Mouse (Mus musculus) megakaryocyte, embryonic 14.5 days (primary cell): ENCODE data around the gene Trim29. TPM values are rescaled to one million over a fixed set of nuclear protein-coding genes. Genes with fewer than 3 reads are reported as not detected.
A peak's percentile ranks its signal among the peaks of the same experiment; 100 is the strongest.

Experiments used
- H3K27me3 ChIP-seq: replicated peaks from 2 replicates; pipeline ENCODE3; 2012; ENCODE audit warnings: inconsistent platforms
- H3K36me3 ChIP-seq: replicated peaks from 2 replicates; pipeline ENCODE3; 2012; ENCODE audit warnings: low read length, inconsistent platforms, mixed read lengths
- H3K4me1 ChIP-seq: 2 replicates; pipeline ENCODE4 v1.6.1; 2012; ENCODE audit warnings: inconsistent platforms
- H3K4me3 ChIP-seq: replicated peaks from 2 replicates; pipeline ENCODE3; 2012; ENCODE audit warnings: moderate library complexity, mild to moderate bottlenecking, inconsistent platforms
- H3K9me3 ChIP-seq: 2 replicates; pipeline ENCODE4 v1.6.1; 2012; ENCODE audit warnings: inconsistent platforms
- FLI1 ChIP-seq: IDR thresholded peaks from 2 replicates; pipeline ENCODE4 v1.6.1; 2012; ENCODE audit warnings: low read length, inconsistent platforms, mixed read lengths
- GATA1 ChIP-seq: IDR thresholded peaks from 3 replicates; pipeline ENCODE4 v1.6.1; 2012; ENCODE audit warnings: mixed read lengths, low read length, inconsistent platforms, borderline replicate concordance
- polyA plus RNA-seq: library from polyadenylated mRNA; stranded (reverse); fragments of >175 nt; gene quantifications from 2 replicates; pipeline ENCODE4 v1.2.3, GENCODE M21; 2012; ENCODE audit warnings: low replicate concordance; ENCODE audit not compliant: insufficient read depth

The Trim29 gene
- polyA plus RNA-seq, 1 experiment, result 0.18 TPM

DNA sequence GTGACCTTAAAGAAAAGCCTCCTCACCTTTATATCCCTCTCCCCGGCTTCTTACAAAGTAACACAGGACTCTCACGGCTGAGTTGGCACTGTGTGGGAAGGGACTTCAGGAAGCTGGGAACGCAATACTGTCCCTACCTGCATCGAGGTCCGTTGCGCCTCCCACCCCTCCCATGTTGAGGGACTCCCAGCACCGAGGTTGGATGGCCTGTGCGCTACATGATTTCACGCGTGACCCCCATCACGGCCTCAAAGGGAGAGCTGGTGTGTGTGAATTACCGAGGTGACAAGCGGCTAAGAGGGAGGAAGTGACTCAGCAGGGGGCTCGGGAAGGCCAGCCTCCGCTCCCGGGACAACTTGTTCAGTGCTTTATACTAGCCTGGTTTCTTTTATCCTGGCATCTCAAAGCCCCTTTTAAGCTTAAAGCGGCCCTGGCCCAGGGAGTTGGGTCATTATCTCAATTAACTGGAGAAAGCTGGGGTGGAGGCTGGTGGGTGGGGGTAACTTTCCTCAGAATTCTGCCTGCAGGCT is 39.9 kb upstream of the Trim29 start:
- H3K4me3 ChIP-seq, result peak overlapping the region; percentile 87
- H3K27me3 ChIP-seq, result peaks cover 65% of the 10 kb centered on the region
- no peaks in the 10 kb centered on the region for H3K36me3 ChIP-seq
- H3K9me3 ChIP-seq, result no peaks in the 10 kb centered on the region
- peaks cover 11% of the 10 kb centered on the region for H3K4me1 ChIP-seq
- no peak for TF ChIP-seq FLI1
- TF ChIP-seq GATA1, result no peak

DNA sequence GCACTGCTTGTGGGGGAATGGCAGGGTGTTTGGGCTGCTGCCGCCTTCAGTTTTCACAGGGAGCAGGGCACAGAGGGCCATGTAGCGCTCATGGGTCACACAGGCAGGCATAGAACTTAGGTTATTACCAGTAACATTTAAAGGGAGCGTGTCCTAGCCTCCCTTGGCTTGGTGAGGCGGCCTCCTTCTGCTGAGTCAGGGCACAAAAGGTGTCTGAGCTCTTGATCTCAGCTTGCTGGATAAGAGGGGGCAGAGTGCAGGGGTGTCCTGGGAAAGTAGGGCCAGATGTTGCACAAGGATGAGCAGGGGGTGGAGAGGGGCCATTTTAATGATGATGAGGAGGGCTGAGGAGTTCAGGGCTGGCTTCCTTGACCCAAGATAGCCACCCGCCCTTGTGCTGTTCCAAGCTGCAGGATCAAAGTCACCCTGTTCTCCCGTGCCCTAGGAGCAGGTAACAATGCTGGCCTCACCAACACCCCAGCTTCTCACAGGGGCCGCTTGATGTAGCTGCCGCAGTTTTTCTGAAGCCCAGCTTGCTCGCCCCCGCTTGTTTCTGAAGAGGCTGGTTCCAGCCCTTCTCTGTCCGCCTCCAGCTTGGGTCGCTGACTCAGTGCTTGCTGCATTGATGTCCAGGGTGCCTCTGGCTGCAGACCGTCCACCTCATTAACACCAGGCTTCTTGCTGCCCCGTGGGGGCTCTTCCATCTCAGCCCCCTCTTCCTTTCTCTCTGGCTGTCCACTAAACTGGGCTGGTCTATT is 38.7 kb upstream of the Trim29 start:
- TF ChIP-seq FLI1 (no peak), GATA1 (no peak)
- no peaks in the 10 kb centered on the region for H3K9me3 ChIP-seq
- H3K4me1 ChIP-seq, result peaks cover 11% of the 10 kb centered on the region
- H3K36me3 ChIP-seq, result no peaks in the 10 kb centered on the region
- H3K4me3 ChIP-seq, result no peak overlapping the region
- H3K27me3 ChIP-seq, result peaks cover 63% of the 10 kb centered on the region

- TF ChIP-seq GATA1, result no peak
- TF ChIP-seq FLI1, result no peak
- Histone ChIP-seq H3K27me3 (peaks cover 67% of the 10 kb centered on the region), H3K4me1 (peaks cover 11% of the 10 kb centered on the region), H3K4me3 (no peak overlapping the region), H3K9me3 (no peaks in the 10 kb centered on the region), H3K36me3 (no peaks in the 10 kb centered on the region)
Observed at GRCm38 (mm10) chr9:43273735-43274134, 36.9 kb upstream of the Trim29 start.

GRCm38 (mm10) chr9:43284284-43284683 is 26.4 kb upstream of the Trim29 start:
- TF ChIP-seq FLI1, result no peak
- no peak for TF ChIP-seq GATA1
- H3K4me3 ChIP-seq, result no peak overlapping the region
- H3K36me3 ChIP-seq, result no peaks in the 10 kb centered on the region
- peaks cover 66% of the 10 kb centered on the region for H3K27me3 ChIP-seq
- H3K9me3 ChIP-seq, result no peaks in the 10 kb centered on the region
- H3K4me1 ChIP-seq, result no peaks in the 10 kb centered on the region

- TF ChIP-seq GATA1 (no peak), FLI1 (no peak)
- Histone ChIP-seq H3K4me1 (no peaks in the 10 kb centered on the region), H3K9me3 (no peaks in the 10 kb centered on the region), H3K27me3 (peaks cover 63% of the 10 kb centered on the region), H3K4me3 (no peak overlapping the region), H3K36me3 (no peaks in the 10 kb centered on the region)
Observed at GRCm38 (mm10) chr9:43285281-43285680, 25.4 kb upstream of the Trim29 start.

DNA sequence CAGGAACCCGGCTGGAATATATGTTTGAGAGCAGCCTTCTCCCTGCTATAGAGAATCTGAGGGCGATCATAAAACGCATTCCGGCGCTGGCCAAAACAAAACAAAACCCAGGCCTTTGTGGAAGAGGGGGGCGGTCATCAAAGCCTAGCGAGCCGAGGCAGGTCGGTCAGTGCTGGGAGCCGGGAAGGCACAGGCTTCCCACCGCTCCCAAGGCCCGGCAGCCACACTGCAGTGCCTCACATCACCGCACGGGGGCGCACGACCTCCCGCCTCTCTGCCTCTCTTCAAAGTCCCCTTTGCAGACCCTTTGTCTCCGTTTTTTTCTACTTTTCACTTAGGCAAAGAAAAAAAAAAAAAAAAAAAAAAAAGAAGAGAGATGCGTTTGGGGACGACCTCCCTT is 23.8 kb upstream of the Trim29 start:
- Histone ChIP-seq H3K4me1 (no peaks in the 10 kb centered on the region), H3K9me3 (no peaks in the 10 kb centered on the region), H3K27me3 (peaks cover 54% of the 10 kb centered on the region), H3K4me3 (no peak overlapping the region), H3K36me3 (no peaks in the 10 kb centered on the region)
- TF ChIP-seq GATA1, result no peak

DNA sequence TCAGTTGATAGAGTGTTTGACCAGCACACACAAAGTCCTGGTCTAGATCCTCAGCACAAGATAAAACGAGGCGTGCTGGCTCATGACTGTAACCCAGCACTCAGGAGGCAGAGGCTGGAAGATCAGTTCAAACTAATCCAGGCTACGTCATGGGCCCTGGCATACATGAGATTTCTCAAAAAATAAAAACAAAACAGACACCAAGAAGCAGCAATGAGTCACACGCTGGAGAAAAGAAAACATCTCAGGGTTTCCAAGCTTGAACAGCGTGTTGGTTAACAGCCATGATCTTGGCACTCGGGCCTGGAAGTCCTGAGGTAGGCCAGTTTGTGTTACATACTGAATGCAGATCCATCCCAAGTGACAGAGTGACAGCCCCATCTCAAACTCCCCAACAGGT is 17.6 kb upstream of the Trim29 start:
- H3K36me3 ChIP-seq, result no peaks in the 10 kb centered on the region
- no peak overlapping the region for H3K4me3 ChIP-seq
- H3K9me3 ChIP-seq, result no peaks in the 10 kb centered on the region
- H3K27me3 ChIP-seq, result peaks cover 18% of the 10 kb centered on the region
- TF ChIP-seq FLI1 (no peak), GATA1 (no peak)
- H3K4me1 ChIP-seq, result no peaks in the 10 kb centered on the region

DNA sequence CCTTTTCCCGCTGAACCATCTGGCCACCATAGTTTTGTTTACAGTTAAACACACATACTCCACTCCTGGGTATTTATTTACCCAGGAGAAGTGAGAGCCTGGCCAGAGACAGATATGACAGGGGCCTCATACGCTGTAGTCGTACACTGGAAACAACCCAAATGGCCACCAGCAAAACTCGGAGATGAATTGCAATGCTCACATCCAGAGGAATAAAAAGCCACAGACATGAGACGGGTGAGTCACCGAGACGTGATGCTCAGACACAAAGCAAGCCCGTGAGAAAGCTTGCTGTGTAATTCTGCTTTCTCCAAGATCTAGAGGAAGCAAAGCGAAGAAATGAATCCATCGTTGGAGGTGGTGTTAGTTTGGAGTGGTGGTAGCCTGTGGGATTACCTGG is 10.3 kb upstream of the Trim29 start:
- peaks cover 3% of the 10 kb centered on the region; the same call in 1 of the 2 replicates for H3K4me1 ChIP-seq
- TF ChIP-seq FLI1 (no peak), GATA1 (no peak)
- 0 out of 2 replicates have a peak, but pooled peaks cover 4% of the 10 kb centered on the region for H3K9me3 ChIP-seq
- H3K27me3 ChIP-seq, result peaks cover 35% of the 10 kb centered on the region
- no peak overlapping the region for H3K4me3 ChIP-seq
- no peaks in the 10 kb centered on the region for H3K36me3 ChIP-seq

DNA sequence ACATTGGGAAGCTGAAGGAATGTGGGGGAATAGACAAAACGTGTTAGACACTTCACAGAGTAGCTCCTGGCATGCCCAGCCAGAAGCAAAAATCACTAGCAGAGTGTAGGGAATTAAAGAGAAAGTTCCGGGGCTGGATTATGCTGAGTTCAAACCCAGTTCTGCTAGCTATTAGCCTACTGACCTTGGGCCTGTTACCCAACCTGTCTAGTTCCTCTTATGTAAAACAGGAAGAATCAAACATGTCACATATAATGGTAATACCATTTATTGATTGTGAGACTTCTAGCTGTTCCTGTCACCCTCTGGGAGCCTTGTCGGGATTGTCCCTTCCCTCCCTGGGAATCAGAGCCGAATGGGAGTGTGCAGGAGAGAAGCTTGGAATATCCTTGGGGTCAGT is 7.7 kb upstream of the Trim29 start:
- peaks cover 11% of the 10 kb centered on the region; the same call in 1 of the 2 replicates for H3K4me1 ChIP-seq
- no peak overlapping the region for H3K4me3 ChIP-seq
- H3K9me3 ChIP-seq, result 0 out of 2 replicates have a peak, but pooled peaks cover 4% of the 10 kb centered on the region
- peaks cover 30% of the 10 kb centered on the region for H3K27me3 ChIP-seq
- no peak for TF ChIP-seq FLI1
- no peak for TF ChIP-seq GATA1
- H3K36me3 ChIP-seq, result no peaks in the 10 kb centered on the region

DNA sequence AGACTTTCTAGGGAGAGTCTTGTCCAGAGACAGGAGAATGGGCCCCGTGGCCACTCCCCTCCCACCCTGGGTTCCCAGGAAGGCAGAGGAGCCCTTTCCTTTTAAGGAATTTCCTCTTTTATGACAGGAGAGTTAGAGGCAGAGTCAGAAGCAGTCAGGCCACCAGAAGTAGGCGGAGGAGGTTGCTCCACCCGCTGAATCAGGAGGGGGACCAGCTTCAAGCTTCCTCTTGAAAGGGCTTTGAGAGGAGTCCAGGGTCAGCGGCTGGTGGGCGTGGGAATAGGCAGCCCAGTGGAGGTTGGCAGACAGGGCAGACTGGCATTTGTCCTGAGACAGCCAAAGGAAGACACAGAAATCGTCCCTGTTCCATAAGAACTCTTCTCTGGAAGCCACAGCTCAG is 4.8 kb upstream of the Trim29 start:
- peaks cover 11% of the 10 kb centered on the region; the same call in 1 of the 2 replicates for H3K4me1 ChIP-seq

More for the DNA sequence above, 4.8 kb upstream of the Trim29 start:
- H3K27me3 ChIP-seq, result peaks cover 40% of the 10 kb centered on the region
- H3K9me3 ChIP-seq, result 0 out of 2 replicates have a peak, but pooled peaks cover 4% of the 10 kb centered on the region
- no peaks in the 10 kb centered on the region for H3K36me3 ChIP-seq
- peak overlapping the region; percentile 12 for H3K4me3 ChIP-seq
- TF ChIP-seq GATA1 (no peak), FLI1 (no peak)
